Mouse (Mus musculus): ENCODE measurements around the gene Cab39l. TPM values are rescaled to one million over a fixed set of nuclear protein-coding genes. Genes with fewer than 3 reads are reported as not detected.

The Cab39l gene
- total RNA-seq, 2 experiments from 2014 or later = 14.0 to 16.6 TPM

- DNase-seq = no peak
These were observed 64.1 kb downstream of the Cab39l start for GRCm38 (mm10) chr14:59504831-59505230.

GRCm38 (mm10) chr14:59506139-59506538 is 65.4 kb downstream of the Cab39l start:
- no peak for DNase-seq

- DNase-seq = no peak
These were observed 73.2 kb downstream of the Cab39l start for GRCm38 (mm10) chr14:59513922-59514444.

DNA sequence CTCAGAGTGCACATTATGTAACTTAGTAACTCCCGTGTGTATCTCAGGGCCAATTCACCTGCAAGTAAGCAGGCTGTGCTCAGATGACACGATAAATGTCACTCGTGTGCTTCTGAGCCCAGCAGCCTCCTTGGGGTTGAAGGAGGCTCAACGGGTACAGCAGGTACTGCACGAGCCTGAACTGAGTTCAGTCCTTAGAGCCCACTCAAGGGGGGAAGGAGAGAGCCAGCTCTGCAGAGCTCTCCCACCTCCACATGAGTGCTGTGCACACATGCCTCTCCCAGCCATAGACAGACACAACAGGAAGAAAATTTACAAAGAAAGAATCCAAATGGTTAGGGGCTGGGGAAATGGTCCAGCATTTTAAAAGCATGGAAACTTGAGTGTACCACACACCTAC is 85.1 kb downstream of the Cab39l start:
- no peak for DNase-seq

DNA sequence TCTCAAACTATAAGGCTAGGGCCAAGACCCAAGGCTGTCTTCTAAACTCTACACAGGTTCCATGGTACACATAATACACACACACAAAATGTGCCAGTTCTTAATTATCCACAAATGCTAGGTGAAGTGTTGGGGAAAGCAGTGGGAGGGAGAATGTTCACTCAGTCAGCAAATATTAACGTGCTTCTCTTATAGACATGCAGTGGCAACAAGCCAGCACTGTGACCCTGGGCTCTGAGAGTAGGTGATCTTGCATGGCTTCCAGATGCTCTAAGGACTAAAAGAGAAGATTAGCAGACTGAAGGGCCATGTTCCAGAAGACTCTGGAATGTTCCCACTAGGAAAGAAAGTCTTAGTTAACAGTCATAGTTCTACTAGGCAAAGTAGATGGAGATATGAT is 90.0 kb downstream of the Cab39l start:
- DNase-seq = no peak

DNA sequence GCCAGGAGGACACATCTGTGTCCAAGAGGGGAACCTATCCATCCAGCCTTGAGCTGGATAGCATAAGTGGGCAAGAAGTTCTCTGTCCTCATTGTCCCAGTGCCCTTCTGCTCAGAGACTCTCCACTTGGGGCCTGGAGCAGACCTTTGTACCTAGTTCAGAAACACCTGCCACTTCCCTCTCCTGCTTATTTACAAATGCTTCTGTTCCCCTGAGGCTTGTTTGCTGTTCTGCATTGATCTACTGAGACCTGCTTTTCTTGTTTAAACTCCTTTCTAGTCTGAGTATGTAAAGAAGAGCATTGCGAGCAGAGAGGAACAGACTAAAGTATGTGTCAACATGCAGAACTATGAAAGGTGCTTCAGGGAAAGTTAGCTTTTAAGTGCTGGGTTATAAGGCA is 92.2 kb downstream of the Cab39l start:
- no peak for DNase-seq

GRCm38 (mm10) chr14:59533908-59534307 is 93.1 kb downstream of the Cab39l start:
- DNase-seq = no peak

DNA sequence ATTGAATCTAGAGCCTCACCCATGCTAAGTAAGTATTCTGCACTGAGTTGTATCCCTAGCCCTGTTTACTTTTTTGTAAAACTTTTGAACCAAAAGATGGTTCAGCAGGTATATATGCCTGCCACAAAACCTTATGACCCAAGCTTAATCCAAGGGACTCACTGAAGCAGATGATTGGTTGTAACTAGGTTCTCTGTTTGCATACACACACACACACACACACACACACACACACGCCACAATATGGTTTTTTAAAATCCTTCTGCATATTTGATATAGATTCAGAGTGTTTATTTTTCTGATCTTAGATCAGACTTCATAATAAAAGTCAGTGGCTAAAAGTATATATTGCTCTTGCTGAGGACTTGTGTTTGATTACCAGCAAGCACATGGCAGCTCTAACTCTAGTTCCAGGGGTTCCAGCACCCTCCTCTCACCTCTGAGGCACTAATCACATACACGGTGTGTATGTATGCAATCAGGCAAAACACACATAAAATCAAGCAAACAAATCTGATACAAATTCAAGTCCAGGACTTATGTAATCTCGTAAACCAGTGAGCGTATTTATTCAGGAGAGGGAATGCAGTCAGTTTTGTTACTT is 97.2 kb downstream of the Cab39l start:
- DNase-seq = no peak

GRCm38 (mm10) chr14:59540230-59540629 is 99.5 kb downstream of the Cab39l start:
- DNase-seq = no peak

DNA sequence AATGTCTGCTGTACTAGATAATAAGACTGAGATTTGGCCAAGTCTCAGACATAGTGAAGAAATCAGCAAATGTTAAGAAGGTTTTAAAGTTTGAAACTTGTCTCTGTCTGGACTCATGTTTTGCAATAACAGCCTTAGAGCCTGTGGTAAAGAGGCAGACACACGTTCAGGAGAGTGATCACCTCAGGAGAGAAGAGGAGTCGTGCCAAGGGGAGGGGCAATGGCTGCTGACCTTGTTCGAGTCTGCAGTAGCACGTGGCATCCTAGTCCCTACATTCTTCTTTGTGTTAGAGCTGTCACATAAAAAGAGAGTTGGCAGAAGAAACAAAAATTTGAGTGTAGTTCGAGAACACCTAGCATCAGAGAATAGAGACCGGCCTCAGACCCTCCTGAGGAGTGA is 100.0 kb downstream of the Cab39l start:
- no peak for DNase-seq

DNA sequence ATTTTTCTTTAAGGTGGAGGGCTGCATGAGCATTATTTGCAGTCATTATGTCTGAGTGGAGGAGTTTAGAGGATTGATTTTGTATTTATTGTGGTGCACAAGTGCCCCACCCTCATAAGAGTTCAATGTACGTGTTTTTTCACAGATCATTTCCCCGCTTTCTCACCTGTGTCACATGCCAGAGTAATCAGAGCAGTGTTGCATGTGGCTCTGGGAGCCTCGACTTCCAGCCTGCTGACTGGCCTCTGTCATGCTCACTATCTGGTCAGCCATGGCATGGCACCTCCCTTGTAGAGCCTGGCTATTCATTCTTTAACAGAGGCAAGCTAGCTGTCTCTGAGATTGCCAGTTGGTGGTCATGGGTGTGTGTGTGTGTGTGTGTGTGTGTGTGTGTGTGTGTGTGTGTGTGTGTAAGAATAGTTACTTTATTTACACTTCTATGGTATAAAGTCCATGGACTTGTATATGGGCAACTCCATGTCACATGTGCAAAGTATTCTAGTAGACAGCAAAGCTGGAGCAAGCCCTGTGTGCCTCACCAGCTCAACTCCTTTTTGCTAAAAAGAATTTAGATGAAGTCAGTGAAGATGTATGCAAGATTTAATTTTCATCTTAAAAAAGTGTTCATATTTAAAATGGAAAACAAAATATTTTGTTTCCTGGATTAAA is 102.5 kb downstream of the Cab39l start:
- DNase-seq = no peak

DNA sequence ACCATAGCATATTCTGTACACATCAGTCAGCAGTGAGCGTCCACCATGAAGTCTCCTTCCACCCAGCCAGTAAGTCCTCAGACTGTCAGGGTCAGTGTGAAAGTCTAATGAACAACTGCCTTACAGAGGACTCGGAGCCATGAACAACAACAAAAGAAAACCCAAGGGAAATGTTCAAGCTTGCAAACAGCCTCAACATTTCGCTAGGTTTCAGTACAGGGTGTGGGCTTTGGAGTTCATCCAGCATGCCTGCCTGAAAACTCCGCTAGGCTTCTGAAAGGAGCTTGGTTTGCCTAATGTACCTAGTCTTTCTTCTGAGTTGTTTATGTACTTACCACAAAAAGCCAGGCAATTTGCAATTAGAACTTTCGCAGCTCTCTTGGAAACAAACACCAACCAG is 103.2 kb downstream of the Cab39l start:
- DNase-seq = no peak

DNA sequence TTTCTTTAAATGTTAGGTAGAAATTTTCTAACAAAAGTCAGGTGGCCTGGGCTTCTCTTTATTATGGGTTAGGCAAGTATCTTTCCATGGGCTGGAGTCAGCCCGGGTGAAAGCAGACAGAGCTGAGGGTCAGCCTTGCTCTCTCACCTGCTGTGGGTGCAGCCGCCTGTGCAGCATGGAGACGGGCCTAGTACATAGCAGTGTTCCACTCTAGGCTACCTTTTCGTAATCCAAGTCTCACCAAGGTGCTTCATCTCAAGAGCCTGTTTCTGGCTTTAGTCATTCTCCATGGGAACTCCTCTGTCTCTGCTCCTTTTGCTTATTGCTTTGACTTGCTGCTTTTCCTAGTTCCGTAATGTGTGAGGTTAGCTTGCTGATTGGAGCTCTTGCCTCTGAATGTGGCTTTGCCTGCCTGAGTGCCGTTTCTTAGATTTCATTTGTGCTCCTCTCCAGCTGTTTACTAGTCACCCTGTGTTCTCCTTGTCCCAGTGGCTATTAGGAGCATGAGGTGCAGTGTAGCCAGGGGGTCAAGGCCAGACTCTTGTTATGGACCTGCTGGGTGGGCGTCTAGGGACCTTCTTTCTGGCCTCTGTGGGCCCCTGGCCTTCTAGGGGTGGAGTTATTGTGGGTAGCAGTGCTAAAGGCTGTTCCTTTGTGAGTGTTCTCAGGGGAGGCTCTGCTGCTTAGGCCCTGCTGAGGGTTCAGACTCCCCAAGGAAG is 105.5 kb downstream of the Cab39l start:
- DNase-seq = no peak

DNA sequence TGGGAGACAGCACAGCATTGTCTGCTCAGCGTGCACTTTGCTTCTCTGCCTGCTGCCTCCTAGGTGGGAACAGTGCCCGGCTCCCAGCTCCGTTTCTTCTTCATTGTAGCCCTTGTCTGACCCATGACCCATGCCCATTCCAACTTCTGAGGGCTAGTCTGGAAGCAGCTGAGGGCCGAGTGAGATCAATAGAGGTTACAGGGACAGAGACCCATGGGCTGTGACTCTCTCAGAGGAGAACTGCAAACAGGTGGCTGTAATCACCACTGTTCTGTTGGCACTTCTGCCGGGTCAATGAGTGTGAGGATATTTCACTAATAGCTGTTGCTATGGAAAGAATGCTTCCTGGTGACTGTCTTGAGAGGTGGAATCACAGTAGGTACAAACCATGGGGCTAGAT is 106.8 kb downstream of the Cab39l start:
- DNase-seq = no peak

DNA sequence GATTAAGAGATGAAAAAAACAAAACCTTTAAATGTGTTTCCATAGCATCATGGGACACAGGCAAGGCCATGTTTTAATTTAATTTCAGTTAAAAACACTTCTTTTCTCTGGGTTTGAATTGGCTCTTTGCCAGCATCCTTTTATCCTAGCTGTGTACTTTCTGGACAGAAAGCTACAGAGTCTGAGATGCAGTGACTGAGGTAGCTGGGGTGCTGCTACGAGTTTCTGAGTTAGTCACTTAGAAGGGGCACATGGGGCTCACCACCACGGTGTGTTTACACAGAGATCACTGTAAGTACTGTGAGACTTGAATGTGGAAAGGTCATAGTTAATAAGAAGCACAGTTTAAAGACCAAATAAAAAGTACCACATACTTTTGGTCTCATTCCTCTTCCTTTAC is 107.8 kb downstream of the Cab39l start:
- DNase-seq = no peak

GRCm38 (mm10) chr14:59549106-59549505 is 108.3 kb downstream of the Cab39l start:
- peak; percentile 52 for DNase-seq

GRCm38 (mm10) chr14:59550841-59551240 is 110.1 kb downstream of the Cab39l start:
- DNase-seq = no peak

DNA sequence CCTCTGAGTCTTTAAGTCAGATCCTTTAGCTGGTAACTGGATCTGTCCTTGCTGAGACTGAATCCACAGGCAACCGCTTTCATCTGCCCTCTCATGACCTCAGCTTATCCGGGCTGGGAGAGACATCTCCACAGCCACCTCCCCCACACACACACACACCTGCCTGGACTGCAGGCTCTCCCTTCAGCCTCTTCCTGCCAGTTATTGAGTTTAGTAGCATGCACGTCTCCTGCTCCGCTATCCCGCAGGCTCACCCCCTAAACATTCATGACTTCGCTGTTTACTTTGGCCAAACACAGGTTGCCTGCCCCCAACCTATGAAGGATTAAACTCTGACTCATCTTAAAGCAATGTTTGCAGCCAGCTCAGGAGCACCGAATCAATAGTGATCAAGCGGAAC is 111.2 kb downstream of the Cab39l start:
- DNase-seq = no peak

DNA sequence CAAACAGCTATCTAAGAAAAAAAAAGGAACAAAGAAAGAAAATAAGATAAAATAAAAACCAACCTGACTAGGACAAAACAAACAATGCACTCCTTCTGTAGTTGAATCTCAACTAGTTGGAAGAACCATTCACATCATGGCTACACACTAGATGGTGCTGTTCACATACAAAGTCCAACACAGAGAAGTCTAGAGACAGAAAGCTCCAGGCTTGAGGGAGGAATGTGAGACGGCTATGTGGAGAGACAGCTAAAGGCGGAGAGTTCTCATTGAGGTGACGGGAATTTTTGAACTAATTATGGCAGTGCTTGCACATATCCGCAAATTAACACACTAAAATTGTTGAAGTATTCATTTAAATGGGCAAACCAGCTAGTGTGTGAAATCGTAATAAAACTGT is 113.3 kb downstream of the Cab39l start:
- DNase-seq = no peak

- no peak for DNase-seq
These were observed 114.2 kb downstream of the Cab39l start for GRCm38 (mm10) chr14:59555018-59555417.

- DNase-seq = peak; percentile 76
These were observed 115.3 kb downstream of the Cab39l start for GRCm38 (mm10) chr14:59555928-59556531.

- DNase-seq = no peak
These were observed 116.3 kb downstream of the Cab39l start for GRCm38 (mm10) chr14:59557071-59557470.

DNA sequence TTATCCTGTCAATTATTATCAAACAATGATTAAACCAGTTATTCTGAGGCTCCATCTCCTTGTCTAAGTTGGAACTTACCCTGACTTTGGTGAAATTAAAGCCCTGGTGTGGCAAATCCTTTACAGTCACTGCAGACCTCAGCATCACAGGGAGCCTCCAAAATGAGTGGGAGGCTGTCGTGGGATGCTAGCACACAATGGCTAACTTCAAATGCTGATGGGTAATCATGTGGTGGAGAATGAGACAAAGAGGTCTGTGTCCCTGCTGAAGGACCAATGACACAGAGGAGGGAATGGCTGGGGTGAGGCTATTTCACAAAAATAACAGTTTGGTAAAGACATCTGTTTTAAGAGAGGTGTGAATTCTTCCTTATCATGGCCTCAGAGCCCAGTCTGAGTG is 117.1 kb downstream of the Cab39l start:
- no peak for DNase-seq
